Mouse (Mus musculus): Measurements from ENCODE around the gene Tctex1d1. TPM values are rescaled to one million over a fixed set of nuclear protein-coding genes. Genes with fewer than 3 reads are reported as not detected.

Gene Tctex1d1
- total RNA-seq, 2 experiments from 2014 or later = 1.3 TPM; not detected in 1

GRCm38 (mm10) chr4:103048046-103048445 is 69.6 kb downstream of the Tctex1d1 start:
- intact Hi-C loops (cut with DNase I) = no loop called here
- DNase-seq = no peak

Other genes starting within 250 kb of the Tctex1d1 start
- gene Sgip1, start 237.3 kb upstream of the Tctex1d1 start, total RNA-seq (2021) = 1 to 10 TPM in 1 of 2 experiments, under 1 TPM in 1; 0.90 to 1.4 TPM
- not detected for gene Insl5, start 48.2 kb downstream of the Tctex1d1 start, total RNA-seq (2021)
- gene Mier1, start 135.8 kb downstream of the Tctex1d1 start, total RNA-seq (2021) = 10 to 100 TPM; 40.0 to 41.7 TPM
- 1 to 10 TPM; 1.6 to 3.0 TPM for gene Wdr78, start 135.9 kb downstream of the Tctex1d1 start, total RNA-seq (2021)
- 1 to 10 TPM; 7.4 to 8.8 TPM for gene Slc35d1, start 236.6 kb downstream of the Tctex1d1 start, total RNA-seq (2021)

Measured in heart, postnatal 14 days (tissue).